11 mouse cellular contexts compared by ENCODE assay signal in genomic region chr13:98812285-98812684, GRCm38 (mm10). TPM values are rescaled to one million over a fixed set of nuclear protein-coding genes. Genes with fewer than 3 reads are reported as not detected.
DNase-seq lines count a peak whose midpoint lies in the region; ATAC-seq lines count a peak whose summit lies in the region.
"Had no signal": no experiment of that assay in that cellular context is flagged by ENCODE, and none has a peak within 500 bp of the region (broad histone marks: within the 10 kb centered on the region; RNA-seq: fewer than 3 reads in every experiment).

No protein-coding gene starts in this region.

- no peaks in the 10 kb centered on the region for H3K9me3 ChIP-seq in heart, embryonic 15.5 days (replicated peaks)
- H3K9me3 ChIP-seq in neural tube, embryonic 13.5 days = no peaks in the 10 kb centered on the region
- no peaks in the 10 kb centered on the region for H3K9me3 ChIP-seq in neural tube, embryonic 15.5 days (replicated peaks)
- H3K9me3 ChIP-seq in liver, embryonic 11.5 days (ENCODE audit: control insufficient read depth, low read length) = no peaks in the 10 kb centered on the region
- H3K9me3 ChIP-seq: heart, embryonic 10.5 days had no signal

- no peaks in the 10 kb centered on the region for H3K27me3 ChIP-seq in heart, embryonic 15.5 days
- no peaks in the 10 kb centered on the region for H3K27me3 ChIP-seq in neural tube, embryonic 13.5 days
- H3K27me3 ChIP-seq in neural tube, embryonic 15.5 days (replicated peaks) = no peaks in the 10 kb centered on the region
- H3K27me3 ChIP-seq in liver, embryonic 11.5 days (replicated peaks; ENCODE audit: control insufficient read depth, insufficient read depth, low read length) = no peaks in the 10 kb centered on the region

- no peak overlapping the region for H3K27ac ChIP-seq in heart, embryonic 15.5 days
- H3K27ac ChIP-seq in neural tube, embryonic 13.5 days (replicated peaks) = no peak overlapping the region
- H3K27ac ChIP-seq in neural tube, embryonic 15.5 days (replicated peaks) = no peak overlapping the region
- 0 out of 2 replicates have a peak overlapping the region, but pooled peaks have one; percentile 61 for H3K27ac ChIP-seq in liver, embryonic 11.5 days (ENCODE audit: low read depth, low read length)
- H3K27ac ChIP-seq: heart, embryonic 10.5 days had no signal

- intact Hi-C loops in heart, postnatal 14 days (cut with DNase I) = no loop called here

- H3K4me3 ChIP-seq in heart, embryonic 15.5 days = peak overlapping the region; percentile 7; the same call in 1 of the 2 replicates
- no peak overlapping the region for H3K4me3 ChIP-seq in neural tube, embryonic 13.5 days
- H3K4me3 ChIP-seq in neural tube, embryonic 15.5 days (replicated peaks) = no peak overlapping the region
- no peak overlapping the region for H3K4me3 ChIP-seq in liver, embryonic 11.5 days (ENCODE audit: low read depth, low read length)
- H3K4me3 ChIP-seq: heart, embryonic 10.5 days had no signal

- H3K9ac ChIP-seq in heart, embryonic 15.5 days = no peak overlapping the region
- no peak overlapping the region for H3K9ac ChIP-seq in neural tube, embryonic 13.5 days
- no peak overlapping the region for H3K9ac ChIP-seq in neural tube, embryonic 15.5 days (replicated peaks)
- no peak overlapping the region for H3K9ac ChIP-seq in liver, embryonic 11.5 days (ENCODE audit: low read depth, low read length)

- peaks cover 22% of the 10 kb centered on the region for H3K4me1 ChIP-seq in heart, embryonic 15.5 days (replicated peaks)
- peaks cover 23% of the 10 kb centered on the region for H3K4me1 ChIP-seq in neural tube, embryonic 13.5 days (replicated peaks)
- H3K4me1 ChIP-seq in neural tube, embryonic 15.5 days = peaks cover 12% of the 10 kb centered on the region
- H3K4me1 ChIP-seq in liver, embryonic 11.5 days (replicated peaks; ENCODE audit: control insufficient read depth, insufficient read depth, low read length) = peaks cover 13% of the 10 kb centered on the region

- peak overlapping the region; percentile 29 for H3K4me2 ChIP-seq in heart, embryonic 15.5 days
- peak overlapping the region; percentile 20; the same call in 1 of the 2 replicates for H3K4me2 ChIP-seq in neural tube, embryonic 13.5 days
- H3K4me2 ChIP-seq in neural tube, embryonic 15.5 days = no peak overlapping the region
- H3K4me2 ChIP-seq in liver, embryonic 11.5 days = peak overlapping the region; percentile 18; the same call in 1 of the 2 replicates

- no peak for DNase-seq in heart, postnatal 14 days
- DNase-seq in liver, embryonic 11.5 days (ENCODE audit: low spot score) = no peak
- no peak for DNase-seq in frontal cortex, postnatal 10 days (ENCODE audit: low spot score in 2 of 2)
- DNase-seq in adrenal gland, postnatal 4 days (ENCODE audit: low spot score in 2 of 2) = no peak
- DNase-seq: cerebellum, postnatal 10 days; lung, adult 2 months; right cerebral cortex, postnatal 4 days had no signal

- no peaks in the 10 kb centered on the region for H3K36me3 ChIP-seq in heart, embryonic 15.5 days
- H3K36me3 ChIP-seq in neural tube, embryonic 13.5 days = no peaks in the 10 kb centered on the region
- H3K36me3 ChIP-seq in neural tube, embryonic 15.5 days = no peaks in the 10 kb centered on the region
- H3K36me3 ChIP-seq in liver, embryonic 11.5 days (ENCODE audit: control insufficient read depth, insufficient read depth, low read length) = no peaks in the 10 kb centered on the region
- H3K36me3 ChIP-seq: heart, embryonic 10.5 days had no signal

- no peak for ATAC-seq in heart, embryonic 15.5 days (replicated peaks; ENCODE audit: insufficient number of reproducible peaks, insufficient read depth, low FRiP score, low read depth)
- ATAC-seq in neural tube, embryonic 13.5 days (ENCODE audit: low read depth) = no peak
- ATAC-seq in neural tube, embryonic 15.5 days (ENCODE audit: low FRiP score) = no peak
- ATAC-seq in liver, embryonic 11.5 days (replicated peaks; ENCODE audit: low FRiP score) = no peak

- WGBS in heart, embryonic 15.5 days = 68% methylated on average over 4 of the region's 4 CpGs
- WGBS in neural tube, embryonic 13.5 days = 75% methylated on average over 4 of the region's 4 CpGs
- 70% methylated on average over 4 of the region's 4 CpGs for WGBS in neural tube, embryonic 15.5 days
- WGBS in liver, embryonic 11.5 days = 40% methylated on average over 4 of the region's 4 CpGs

RNA-seq across cellular contexts. Expression of gene Fcho2, which starts 3.0 kb away (rescaled TPM):
- 25.2 and 27.4 TPM in 2 replicates for polyA plus RNA-seq in heart, embryonic 15.5 days (2015; fragmentation: Nextera tagmentation; extraction: Ambion mirVana)
- 10 to 100 TPM; 37.9 to 43.0 TPM for total RNA-seq in heart, postnatal 14 days (2021)
- 27.9 and 32.5 TPM in 2 replicates for polyA plus RNA-seq in neural tube, embryonic 13.5 days (2015; fragmentation: Nextera tagmentation; extraction: Ambion mirVana)
- polyA plus RNA-seq in neural tube, embryonic 15.5 days (2015; fragmentation: Nextera tagmentation; extraction: Ambion mirVana) = 22.1 and 25.1 TPM in 2 replicates
- 23.7 and 25.3 TPM in 2 replicates for polyA plus RNA-seq in liver, embryonic 11.5 days (2014; fragmentation: Nextera tagmentation; extraction: Ambion mirVana)
- total RNA-seq in adrenal gland, postnatal 4 days (2021) = 10 to 100 TPM; 56.8 to 66.9 TPM
